Mouse (Mus musculus) large intestine, adult 2 months (tissue): Measurements from ENCODE around the gene Gm12216. TPM values are rescaled to one million over a fixed set of nuclear protein-coding genes. Genes with fewer than 3 reads are reported as not detected.

ENCODE experiments used
- DNase-seq: peaks from one replicate; pipeline ENCODE4 v3.0.0-alpha.2; 2012; ENCODE audit warnings: low read depth, low spot score
- WGBS: fragments of 180-500 bp; shearing (Covaris S2); methylation state at CpG from one replicate; pipeline ENCODE4 v1.1.7; 2018; 5-methylcytosine and 5-hydroxymethylcytosine counted together
- polyA plus RNA-seq: library from polyadenylated mRNA; depleted of rRNA; stranded (reverse); fragments of >200 nt; gene quantifications from 2 replicates; pipeline ENCODE4 v1.2.3, GENCODE M21; 2012

The Gm12216 gene
- polyA plus RNA-seq, 1 experiment, result 15.6 TPM

DNA sequence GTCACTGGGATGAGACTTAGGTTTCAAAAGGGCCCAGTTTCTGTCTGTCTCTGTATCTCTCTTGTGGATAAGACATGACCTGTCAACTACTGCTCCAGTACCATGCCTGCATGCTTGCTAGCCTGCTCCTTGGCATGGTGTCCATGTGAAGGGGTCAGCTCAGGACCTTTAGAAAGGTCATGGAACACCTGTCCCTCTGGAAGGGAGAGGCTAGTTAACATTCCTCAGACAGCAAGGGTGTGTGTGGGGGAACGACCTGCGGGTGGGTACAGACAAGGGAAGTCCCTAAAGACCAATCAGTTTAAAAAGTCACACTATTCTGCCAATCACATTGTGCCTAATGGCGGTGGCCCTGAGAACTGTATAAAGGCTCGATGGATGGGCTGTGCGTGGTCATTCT, 58.1 kb downstream of the Gm12216 start:
- WGBS, result 74% methylated on average over 5 of the region's 5 CpGs

DNA sequence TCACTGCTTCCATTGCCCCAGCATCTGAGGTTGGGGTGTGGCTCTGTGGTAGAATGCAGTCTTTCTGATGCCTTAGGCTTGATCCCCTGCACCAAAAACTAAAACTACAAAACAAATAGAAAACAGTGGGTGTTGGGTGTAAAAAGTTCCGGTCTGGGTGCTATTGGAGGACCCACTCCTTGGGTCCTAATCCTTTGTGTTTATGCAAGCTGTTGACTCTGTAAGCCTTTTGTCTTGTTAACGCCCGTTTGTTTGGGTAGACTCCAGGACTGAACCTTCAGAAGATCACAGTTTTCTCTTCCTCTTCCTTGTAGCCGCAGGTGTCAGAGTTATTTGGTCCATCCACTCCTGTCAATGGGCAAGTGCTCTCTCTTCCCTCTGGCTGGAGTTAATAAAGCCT, 59.0 kb downstream of the Gm12216 start:
- no peak for DNase-seq
- WGBS, result 28% methylated on average over 4 of the region's 4 CpGs

More for the DNA sequence above, 58.1 kb downstream of the Gm12216 start:
- no peak for DNase-seq

DNA sequence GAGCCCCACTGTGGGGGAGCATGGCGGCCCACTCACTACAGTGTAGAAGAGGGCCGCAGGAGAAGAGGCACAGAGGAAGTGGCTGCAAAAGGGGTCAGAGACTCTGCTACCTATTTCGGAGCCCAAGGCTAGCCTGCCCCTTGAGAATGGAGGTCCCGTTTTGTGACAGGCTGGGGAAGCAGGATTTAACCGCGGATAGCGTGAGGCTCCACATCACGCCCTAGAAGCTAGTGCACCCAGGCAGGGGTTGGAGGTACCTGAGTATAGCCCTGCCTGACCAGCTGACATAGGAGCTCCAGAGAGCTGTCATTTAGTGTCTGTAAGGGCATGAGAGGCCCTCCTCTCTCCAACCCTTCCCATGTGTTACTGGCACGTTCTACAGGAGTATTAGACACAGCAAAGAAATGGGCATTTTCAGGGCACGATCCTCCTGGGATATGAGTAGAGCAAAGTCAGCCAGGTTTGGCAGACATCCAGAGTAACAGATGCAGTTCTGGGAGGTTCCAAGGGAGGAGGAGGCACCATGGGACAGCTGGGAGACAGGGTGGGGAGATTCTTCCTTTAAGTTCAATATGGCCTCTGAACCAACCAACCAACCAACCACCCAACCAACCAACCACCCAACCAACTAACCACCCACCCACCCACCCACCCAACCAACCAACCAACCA, 60.9 kb downstream of the Gm12216 start:
- WGBS, result 54% methylated on average over 10 of the region's 10 CpGs
- no peak for DNase-seq

DNA sequence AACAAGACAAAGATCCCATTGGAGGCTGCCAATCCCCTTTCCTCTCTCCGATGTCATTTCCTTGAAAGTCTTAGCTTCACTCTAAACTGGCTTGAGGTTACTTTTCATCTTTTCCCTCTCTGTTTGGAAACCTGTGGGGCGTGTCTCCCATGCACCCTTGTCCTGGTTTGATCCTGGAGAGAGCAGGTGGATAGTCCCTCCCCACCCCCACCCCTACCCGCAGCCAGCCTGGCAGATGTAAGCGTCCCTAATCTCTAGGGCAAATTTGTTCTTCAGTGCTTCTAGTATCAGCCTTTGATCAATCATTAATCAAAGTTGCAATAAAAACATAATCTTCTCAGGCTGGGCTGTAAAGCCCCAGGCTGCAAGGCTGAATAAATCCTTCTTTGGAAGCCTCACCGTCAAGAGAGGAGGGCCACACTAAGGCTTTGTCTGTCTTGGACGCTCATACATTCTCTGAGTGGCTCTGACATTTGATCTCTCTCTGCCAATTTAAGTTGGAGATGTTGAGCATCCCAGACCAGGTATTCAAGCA, 61.6 kb downstream of the Gm12216 start:
- no peak for DNase-seq
- 33% methylated on average over 6 of the region's 6 CpGs for WGBS

DNA sequence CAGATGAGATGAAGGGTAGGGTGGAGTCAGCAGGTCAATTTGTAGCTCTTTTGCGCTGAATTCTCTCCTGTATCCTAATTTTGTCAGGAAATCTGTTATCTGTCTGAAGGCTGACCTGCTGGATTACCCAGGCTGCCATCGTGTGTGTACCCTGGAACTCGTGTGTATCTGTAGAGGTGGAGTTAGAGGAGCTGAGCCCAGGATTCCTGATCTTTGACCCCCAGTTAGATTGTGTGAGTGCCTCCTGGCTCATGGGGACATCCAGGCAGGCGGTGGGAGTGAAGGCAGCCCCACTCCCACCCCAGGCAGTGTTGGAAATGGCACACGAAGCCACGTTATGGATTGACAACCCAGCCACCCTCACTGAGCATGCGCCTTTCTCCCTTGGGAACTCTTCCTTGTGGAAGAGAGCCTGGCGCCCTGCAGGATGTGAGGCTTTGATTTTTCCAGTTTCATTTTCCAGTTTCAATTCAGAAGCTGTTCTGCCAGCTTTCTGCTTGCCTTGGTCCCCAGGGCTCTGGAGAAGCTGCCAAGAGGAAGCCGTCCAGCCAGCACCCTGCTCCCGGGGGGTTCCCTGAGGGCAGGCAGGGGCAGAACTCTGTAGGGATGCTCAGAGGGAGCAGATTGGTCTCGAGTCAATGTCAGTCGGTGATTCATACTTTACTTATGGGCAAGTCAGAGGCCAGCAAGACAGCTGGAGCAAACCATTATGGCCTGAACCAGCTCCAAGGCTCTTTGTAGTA, 62.5 kb downstream of the Gm12216 start:
- DNase-seq, result no peak
- WGBS, result 10% methylated on average over 12 of the region's 12 CpGs

DNA sequence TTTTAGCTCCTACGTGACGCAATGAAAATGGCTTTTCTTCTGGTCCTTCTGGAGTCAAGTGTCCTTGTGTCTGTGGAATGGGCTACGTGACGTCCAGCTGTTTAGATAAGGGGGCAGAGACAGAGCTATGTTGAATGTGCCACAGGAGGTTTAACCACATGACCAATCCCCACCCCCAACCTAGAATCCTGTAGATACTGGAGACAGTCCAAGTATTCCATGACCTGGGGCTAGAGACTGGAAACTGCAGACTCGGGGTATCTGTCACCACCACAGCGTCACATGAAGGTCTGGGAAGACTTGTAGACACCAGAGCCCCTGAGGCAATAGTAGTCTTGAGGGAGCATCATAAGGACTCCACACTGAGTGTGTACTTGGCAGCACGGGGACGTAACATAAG, 63.2 kb downstream of the Gm12216 start:
- 47% methylated on average over 8 of the region's 8 CpGs for WGBS
- DNase-seq, result no peak

DNA sequence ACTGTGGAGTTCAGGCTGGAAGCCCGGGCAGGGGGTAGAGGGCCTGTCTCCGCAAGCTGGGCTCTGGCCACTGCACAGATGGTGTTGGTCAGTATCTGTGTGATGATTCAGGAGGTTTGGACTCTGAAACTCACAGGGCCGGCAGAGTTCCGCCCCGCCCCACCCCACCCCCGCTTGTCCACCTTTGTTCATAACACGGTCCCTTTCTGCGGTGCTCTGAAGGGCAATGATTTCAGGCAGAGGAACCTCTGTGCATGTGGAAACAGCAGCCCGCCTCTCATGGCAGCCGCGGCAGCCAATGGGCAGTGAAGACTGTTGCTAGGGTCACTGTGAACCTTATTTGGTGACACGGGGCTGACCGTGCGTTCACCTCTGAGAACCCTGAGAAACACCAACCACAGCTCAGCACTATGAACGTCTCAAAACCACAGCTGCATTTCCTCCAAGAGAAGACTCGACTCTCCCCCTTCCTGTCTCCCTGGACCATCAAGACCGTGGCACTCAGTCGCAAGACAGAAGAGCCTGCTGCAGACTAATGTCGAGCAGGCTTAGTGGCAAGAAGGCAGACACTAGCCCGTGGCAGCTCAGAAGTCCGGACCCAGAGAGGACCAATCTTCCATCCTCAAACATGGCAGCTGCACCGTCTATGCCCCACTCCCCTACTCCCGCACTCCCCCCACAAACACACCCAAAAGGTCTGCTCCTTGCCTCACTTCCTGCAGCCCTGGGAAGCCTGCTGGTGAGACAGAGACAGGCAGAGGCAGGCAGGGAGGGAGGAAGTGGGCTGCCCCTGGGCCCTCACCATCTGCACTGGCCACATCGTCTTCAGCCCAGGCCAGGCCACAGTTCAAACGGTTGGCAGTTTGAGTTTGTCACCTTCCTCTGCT, 64.1 kb downstream of the Gm12216 start:
- 10% methylated on average over 25 of the region's 25 CpGs for WGBS
- DNase-seq, result peak; percentile 56

DNA sequence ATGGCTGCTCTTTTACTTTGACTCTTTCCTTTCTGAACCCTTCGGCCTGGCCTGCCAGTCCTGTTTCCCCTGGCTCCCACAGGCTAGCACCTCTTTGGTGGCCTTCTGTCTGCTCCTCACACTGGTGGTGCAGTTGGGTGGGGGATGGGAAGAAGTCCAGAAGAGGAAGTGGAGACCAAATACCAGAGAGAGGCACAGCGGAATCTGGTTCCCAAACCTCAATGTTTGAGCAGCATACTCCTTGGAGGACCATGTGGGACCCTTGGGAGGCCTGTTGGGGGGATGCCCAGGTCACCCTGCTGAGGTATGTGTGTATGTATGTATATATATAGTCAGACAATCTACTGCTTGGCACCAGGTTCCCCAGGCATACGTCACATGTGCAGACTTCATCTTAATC, 65.0 kb downstream of the Gm12216 start:
- DNase-seq, result no peak
- WGBS, result 82% methylated on average over 3 of the region's 3 CpGs

DNA sequence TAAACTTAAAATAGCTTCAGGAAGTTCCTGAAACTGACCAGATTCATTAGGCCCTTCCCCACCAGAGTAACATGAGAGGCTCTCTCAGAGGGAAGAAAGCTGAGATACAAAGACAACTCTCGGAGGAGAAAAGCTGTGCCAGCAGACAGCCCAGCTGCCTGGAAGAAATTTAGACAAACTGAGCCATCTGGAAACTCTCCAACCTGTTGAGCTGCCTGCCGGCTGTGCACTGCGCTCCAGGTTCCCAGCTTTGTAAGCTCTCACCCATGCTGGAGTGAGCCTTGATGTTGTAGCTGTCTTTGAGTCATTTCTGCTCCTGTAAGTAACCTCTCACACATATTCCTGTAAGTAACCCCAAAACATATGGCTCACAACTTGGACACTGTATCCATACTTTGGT, 66.1 kb downstream of the Gm12216 start:
- DNase-seq, result no peak
- WGBS, result 74% methylated on average over 3 of the region's 3 CpGs

DNA sequence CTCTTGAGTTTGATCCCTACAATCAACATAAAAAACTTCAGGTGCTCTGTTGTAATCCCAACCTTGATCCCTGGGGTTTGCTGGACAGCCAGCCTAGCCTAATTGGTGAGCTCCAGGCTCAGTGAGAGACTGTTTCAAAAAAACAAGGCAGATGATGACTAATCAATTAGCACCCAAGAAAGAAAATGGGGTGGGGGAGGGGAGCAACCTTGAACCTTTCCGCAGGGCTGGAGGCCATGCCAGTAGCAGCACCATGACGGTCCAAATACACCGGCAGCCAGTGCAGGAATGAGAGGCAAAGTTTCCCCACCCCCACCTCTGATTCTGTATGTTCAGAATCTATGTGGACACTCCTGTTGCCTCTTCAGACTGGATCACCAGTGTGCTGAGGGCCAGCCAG, 69.8 kb downstream of the Gm12216 start:
- WGBS, result 82% methylated on average over 3 of the region's 3 CpGs
- DNase-seq, result no peak

DNA sequence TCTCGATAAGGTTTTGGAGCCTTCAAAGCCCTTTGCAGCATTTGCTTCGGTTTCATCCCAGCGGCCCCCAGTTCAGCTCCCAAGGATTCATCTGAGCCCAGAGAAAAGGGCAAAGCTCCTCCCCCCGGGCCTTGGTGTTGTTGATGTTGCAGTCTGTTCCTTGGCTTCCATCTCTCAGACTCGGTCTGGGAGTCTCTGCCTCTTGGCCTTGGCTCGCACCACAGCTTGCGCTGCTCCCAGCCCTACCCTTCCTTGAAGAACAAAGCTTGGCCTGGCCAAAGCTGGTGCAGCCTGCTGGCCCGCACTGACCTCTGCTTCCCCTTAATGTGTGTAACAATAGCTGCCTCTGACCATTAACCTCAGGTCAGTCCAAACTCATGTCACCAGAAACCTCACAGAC, 70.9 kb downstream of the Gm12216 start:
- 71% methylated on average over 8 of the region's 8 CpGs for WGBS
- DNase-seq, result no peak

DNA sequence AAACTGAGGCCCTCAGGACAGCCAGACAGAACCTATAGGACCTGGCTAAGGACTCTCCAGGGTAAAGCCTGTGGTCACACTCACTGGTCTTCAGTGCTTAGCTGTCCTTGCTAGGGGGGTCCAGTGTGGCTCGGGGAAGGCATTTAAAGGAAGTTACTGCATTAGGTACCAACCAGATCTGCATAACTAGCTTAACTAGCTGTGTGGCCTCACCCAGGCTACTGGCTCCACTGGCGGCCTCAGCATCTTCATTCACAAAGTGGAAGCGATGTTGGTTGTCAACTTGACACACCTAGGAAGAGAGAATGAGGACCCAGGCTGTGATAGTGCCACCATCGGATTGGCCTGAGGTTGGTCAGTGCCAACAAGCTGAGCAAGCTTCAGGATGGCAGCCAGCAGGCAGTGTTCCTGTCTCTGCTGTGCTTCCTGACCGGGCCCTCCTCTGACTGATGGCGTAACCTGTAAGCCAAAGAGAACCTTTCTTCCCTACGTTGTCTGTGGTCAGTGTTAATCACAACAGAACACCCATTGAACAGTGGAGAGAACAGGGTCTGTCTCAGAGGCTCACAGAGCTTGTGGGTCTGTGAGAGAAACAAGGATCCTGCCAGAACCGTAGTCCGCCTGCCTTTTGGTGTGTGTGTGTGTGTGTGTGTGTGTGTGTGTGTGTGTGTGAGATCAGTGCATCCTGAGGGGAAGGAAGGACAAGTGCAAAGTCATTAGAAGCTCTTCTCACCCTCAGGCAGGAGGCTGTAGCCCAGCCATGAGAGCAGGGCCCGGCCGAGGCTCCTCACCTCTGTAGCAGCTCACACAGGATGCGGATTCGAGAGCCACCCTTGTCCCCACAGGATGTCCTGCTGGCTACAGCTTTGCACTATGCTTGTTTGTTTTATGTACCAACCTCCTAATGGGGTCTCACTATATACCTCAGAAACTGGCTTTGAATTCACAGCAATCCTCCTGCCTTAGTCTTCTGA, 72.7 kb downstream of the Gm12216 start:
- DNase-seq, result no peak
- WGBS, result 76% methylated on average over 13 of the region's 13 CpGs

DNA sequence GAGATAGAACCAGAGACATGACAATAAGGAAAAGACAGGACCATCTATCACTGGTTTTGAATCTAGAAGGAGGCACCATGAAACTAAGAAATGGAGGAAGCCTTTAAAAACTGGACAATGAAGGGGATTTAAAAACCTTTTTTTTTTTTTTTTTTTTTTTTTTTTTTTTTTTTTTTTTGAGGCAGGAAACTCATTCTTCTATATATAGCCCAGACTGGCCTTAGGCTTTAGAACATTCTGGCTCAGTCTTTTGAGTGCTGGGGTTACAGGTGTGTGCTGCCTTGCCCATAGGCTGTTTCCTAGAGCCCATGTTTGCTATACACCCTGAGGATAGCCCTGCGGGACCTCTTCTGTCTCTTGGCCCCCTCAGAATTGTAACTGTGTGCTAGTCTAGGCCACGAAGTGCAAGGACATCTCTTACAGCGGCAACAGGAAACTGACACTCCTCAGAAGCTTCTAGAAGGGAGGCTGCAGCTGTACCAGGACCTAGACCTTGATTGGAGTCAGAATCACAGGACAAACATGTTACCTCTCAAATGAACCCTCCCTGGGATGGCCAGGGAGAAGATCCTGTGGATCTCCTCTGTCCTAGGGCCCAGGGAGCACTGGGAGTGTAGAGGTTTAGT, 73.6 kb downstream of the Gm12216 start:
- WGBS, result 80% methylated on average over 3 of the region's 3 CpGs
- no peak for DNase-seq

DNA sequence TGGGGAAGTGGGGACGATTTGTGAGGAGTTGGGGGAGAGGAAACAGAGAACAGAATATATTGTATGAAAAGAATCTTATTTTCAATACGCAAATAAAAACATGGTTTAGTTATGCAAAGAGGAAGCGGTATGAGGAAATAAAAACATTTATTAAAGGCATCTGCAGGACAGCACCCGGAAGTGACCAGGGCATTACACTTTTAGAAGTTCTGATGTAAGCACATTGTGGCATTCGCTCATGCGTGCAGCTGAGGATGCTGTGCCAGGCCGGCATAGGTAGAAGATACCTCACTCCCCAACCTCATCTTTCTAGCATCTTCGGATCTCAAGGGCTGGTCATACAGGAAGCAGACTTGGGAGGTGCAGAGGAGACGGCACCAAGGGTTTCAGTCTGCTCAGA, 75.8 kb downstream of the Gm12216 start:
- WGBS, result 66% methylated on average over 9 of the region's 9 CpGs

DNA sequence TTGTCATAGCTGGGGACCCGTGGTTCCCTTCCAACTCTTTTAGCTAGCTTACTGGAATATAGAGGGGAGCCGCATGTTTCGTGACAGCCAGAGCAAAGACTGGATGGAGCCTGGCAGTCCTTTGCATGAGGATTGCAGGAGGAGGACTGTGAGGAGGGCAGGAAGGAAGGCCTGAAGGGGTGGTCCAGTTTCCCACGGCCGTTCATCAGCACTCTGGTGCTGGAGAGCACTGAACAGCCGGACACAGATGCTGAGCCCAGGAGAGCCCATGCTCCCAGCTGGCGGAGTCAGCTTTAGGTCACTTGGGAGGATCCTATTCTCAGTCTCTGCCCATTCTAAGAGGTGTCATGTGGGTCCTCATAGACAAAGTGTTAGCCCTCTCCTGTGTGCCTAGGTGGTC, 77.1 kb downstream of the Gm12216 start:
- WGBS, result 77% methylated on average over 7 of the region's 7 CpGs
- no peak for DNase-seq

More for the DNA sequence above, 75.8 kb downstream of the Gm12216 start:
- no peak for DNase-seq

DNA sequence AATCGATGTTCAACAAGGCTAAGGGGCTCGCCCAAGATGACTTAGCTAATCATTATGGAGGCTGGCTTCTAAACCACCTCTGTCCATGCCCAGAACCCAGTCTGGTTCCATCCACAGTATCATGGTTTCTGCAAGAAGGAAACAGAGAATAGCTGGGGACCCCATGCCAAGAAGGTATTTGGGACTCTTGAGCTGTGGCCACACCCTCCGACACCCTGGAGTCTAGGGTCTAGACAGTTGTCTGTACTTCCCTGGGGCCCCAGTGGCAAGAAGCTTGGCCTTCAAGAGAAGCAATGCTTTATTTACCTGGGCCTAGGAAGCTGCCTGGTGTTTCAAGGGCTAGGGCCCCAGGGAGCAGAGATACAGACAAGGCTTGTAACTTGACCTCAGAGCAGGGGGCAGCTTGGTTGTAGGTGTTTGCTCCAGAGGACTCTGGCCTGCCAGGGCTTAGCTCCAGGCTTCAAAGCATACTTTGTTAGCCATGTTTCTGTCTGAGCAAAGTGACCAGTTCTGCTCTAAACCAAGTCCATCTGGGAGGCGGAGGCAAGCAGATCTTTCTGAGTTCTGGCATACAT, 77.8 kb downstream of the Gm12216 start:
- 94% methylated on average over 4 of the region's 4 CpGs for WGBS
- DNase-seq, result no peak

DNA sequence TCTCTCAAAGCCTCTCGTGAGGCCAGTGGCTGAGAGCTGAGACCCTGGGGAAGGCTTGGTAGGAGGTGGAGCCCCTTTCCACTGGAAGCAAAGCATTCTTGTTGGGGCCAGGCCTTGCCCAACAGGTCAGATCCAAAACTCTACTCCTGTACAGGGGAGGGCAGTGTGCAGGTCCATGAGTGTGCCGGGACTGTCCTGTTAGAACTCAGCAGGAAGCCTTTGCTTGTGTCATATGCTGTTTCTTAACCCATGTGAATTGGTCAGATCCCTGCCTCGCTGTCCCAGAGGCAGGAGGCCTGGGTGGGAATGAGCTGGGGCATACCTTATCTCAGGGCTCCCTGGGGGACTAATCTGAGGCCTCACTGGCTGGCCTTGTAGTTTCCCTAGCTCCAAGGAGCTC, 78.8 kb downstream of the Gm12216 start:
- DNase-seq, result no peak
- 63% methylated on average over 3 of the region's 3 CpGs for WGBS

DNA sequence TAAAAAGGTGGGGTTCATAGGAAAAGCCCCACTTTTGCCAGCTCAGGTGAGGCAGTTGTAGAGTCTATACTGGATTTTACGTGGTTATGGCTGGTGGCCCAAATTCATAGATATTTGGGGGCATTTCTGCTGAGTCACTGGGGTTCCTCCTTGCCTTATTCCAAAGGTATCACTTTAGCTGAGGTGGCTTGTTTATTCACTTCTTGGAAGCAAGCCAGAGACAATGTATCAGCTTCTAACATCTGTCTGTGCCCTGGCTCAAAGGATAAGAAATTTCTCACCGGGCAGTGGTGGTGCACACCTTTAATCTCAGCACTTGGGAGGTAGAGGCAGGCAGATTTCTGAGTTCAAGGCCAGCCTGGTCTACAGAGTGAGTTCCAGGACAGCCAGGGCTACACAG, 79.2 kb downstream of the Gm12216 start:
- WGBS, result 19% methylated on average over 2 of the region's 2 CpGs
- DNase-seq, result no peak
